Mouse (Mus musculus): ENCODE data around the gene Eml4.

DNA sequence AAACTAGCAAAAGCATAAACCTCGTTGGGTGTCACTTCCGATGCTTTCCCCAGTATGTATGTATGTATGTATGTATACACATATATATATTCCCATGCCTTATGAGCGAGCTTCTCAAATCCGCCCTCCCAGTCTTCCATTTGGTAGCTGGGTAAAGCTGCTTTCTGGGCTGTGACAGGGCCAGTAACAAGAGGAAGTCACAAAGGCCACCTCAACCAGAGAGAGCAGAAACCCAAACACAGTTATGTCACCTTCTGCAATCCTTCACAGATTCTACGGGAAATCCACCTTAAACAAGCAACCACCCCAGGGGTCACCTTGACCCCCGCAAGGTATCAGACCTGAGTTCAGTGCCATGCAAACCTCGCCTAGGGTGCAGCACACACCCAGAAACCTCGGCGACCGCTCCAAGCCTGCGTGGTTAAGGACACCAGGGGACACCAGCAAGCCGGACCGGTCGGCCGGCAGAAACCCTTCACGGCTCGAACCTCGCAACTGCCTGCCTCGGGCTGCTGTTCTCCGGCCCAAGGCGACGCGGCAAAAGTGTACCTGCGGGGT lies 163.0 kb downstream of the Eml4 start:
- TF ChIP-seq RAD21 (IDR thresholded peaks at IDR 0.05; ENCODE audit: low read depth, low read length) (no peak), EP300 (IDR thresholded peaks at IDR 0.05; ENCODE audit: low read depth in 1 of 2, low read length in 2 of 2) (no peak), ELF1 (IDR thresholded peaks at IDR 0.05; ENCODE audit: low read depth, low read length) (no peak), CTCF (IDR thresholded peaks at IDR 0.05 in 2 of 3, conservative IDR thresholded peaks at IDR 0.05 in 1 of 3; ENCODE audit: control insufficient read depth in 1 of 3, insufficient read depth in 1 of 3, low read depth in 2 of 3, low read length in 3 of 3, poor library complexity in 1 of 3, severe bottlenecking in 1 of 3) (no peak)
